Mouse (Mus musculus): ENCODE data around the gene Pet117. TPM values are rescaled to one million over a fixed set of nuclear protein-coding genes. Genes with fewer than 3 reads are reported as not detected.
"Not testable (repeated sequence)": the region's sequence is repeated elsewhere in the genome, so short reads cannot be mapped to it uniquely, and the experiment has no call there.

Gene Pet117
- polyA plus RNA-seq, 1 experiment from 2014 or later, result 0.56 TPM

DNA sequence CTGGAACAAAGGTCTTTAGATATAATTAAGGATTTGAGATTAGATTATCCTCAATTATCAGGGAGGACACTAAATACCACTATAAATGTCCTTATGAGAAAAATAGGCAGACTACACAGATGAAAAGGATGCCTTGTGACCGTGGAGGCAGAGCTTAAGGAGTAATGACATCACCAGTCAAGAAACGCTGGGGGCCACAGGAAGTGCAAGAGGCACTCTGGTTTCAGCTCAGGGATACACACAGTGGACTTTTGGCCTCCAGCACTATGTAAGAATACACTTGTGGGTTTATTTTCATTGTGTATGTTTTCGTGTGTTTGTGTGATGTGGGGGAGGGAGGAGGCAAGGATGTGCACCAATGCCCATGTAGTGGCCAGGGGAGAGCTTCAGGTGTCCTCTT is 31.6 kb upstream of the Pet117 start:
- no peaks in the 10 kb centered on the region for H3K36me3 ChIP-seq (ENCODE audit: insufficient read depth, low read length)
- ATAC-seq (ENCODE audit: low FRiP score, low TSS enrichment), result no peak
- no peak overlapping the region for H3K4me3 ChIP-seq (ENCODE audit: low read length)
- no peaks in the 10 kb centered on the region for H3K9me3 ChIP-seq (ENCODE audit: low read length)
- H3K4me2 ChIP-seq (replicated peaks; ENCODE audit: low read depth, low read length), result no peak overlapping the region
- WGBS, result 44% methylated on average over 3 of the region's 3 CpGs
- no peak overlapping the region for H3K9ac ChIP-seq (replicated peaks; ENCODE audit: low read length)
- no peak overlapping the region for H3K27ac ChIP-seq (ENCODE audit: low read length)
- H3K27me3 ChIP-seq (ENCODE audit: insufficient read depth, low read length), result peaks cover 30% of the 10 kb centered on the region
- peaks cover 11% of the 10 kb centered on the region for H3K4me1 ChIP-seq (ENCODE audit: insufficient read depth, low read length)

- no peak overlapping the region for H3K27ac ChIP-seq (ENCODE audit: low read length)
- no peak overlapping the region for H3K4me2 ChIP-seq (replicated peaks; ENCODE audit: low read depth, low read length)
- no peaks in the 10 kb centered on the region for H3K9me3 ChIP-seq (ENCODE audit: low read length)
- no peak for ATAC-seq (ENCODE audit: low FRiP score, low TSS enrichment)
- H3K9ac ChIP-seq (replicated peaks; ENCODE audit: low read length), result no peak overlapping the region
- H3K4me3 ChIP-seq (ENCODE audit: low read length), result no peak overlapping the region
- WGBS, result 82% methylated on average over 8 of the region's 8 CpGs
- H3K27me3 ChIP-seq (ENCODE audit: insufficient read depth, low read length), result peaks cover 26% of the 10 kb centered on the region
- peaks cover 7% of the 10 kb centered on the region for H3K4me1 ChIP-seq (ENCODE audit: insufficient read depth, low read length)
- H3K36me3 ChIP-seq (ENCODE audit: insufficient read depth, low read length), result no peaks in the 10 kb centered on the region
These were observed 31.1 kb upstream of the Pet117 start for GRCm38 (mm10) chr2:144337701-144338100.

GRCm38 (mm10) chr2:144338149-144338548 is 30.6 kb upstream of the Pet117 start:
- H3K9ac ChIP-seq (replicated peaks; ENCODE audit: low read length); ATAC-seq (ENCODE audit: low FRiP score, low TSS enrichment); H3K9me3 ChIP-seq (ENCODE audit: low read length); H3K36me3 ChIP-seq (ENCODE audit: insufficient read depth, low read length); H3K4me2 ChIP-seq (replicated peaks; ENCODE audit: low read depth, low read length); H3K4me1 ChIP-seq (ENCODE audit: insufficient read depth, low read length); H3K4me3 ChIP-seq (ENCODE audit: low read length); H3K27ac ChIP-seq (ENCODE audit: low read length): not testable (repeated sequence)
- peaks cover 22% of the 10 kb centered on the region for H3K27me3 ChIP-seq (ENCODE audit: insufficient read depth, low read length)
- 78% methylated on average over 6 of the region's 6 CpGs for WGBS

DNA sequence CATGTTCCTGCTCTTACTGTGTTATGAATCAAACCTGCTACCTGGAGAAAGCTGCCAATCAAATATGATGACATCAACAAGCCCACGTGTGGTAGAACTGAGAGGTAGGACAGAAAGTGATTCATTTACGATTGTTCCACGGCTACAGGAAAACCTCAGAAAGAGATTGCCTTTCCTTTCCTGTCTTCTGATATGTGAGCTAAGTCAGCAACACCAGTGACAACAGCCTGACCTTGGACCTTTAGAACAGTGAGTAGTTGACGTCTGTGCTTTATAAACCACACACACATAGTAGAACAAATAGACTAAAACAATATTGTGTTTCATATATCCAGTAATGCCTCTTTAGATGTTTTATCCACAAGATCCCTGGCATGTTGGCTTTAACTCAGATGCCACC is 25.6 kb upstream of the Pet117 start:
- no peak overlapping the region for H3K27ac ChIP-seq (ENCODE audit: low read length)
- H3K4me1 ChIP-seq (ENCODE audit: insufficient read depth, low read length), result no peaks in the 10 kb centered on the region
- no peak for ATAC-seq (ENCODE audit: low FRiP score, low TSS enrichment)
- H3K4me2 ChIP-seq (replicated peaks; ENCODE audit: low read depth, low read length), result no peak overlapping the region
- no peaks in the 10 kb centered on the region for H3K27me3 ChIP-seq (ENCODE audit: insufficient read depth, low read length)
- no peak overlapping the region for H3K9ac ChIP-seq (replicated peaks; ENCODE audit: low read length)
- WGBS, result 54% methylated on average over 4 of the region's 4 CpGs
- H3K4me3 ChIP-seq (ENCODE audit: low read length), result no peak overlapping the region
- no peaks in the 10 kb centered on the region for H3K9me3 ChIP-seq (ENCODE audit: low read length)
- H3K36me3 ChIP-seq (ENCODE audit: insufficient read depth, low read length), result no peaks in the 10 kb centered on the region

DNA sequence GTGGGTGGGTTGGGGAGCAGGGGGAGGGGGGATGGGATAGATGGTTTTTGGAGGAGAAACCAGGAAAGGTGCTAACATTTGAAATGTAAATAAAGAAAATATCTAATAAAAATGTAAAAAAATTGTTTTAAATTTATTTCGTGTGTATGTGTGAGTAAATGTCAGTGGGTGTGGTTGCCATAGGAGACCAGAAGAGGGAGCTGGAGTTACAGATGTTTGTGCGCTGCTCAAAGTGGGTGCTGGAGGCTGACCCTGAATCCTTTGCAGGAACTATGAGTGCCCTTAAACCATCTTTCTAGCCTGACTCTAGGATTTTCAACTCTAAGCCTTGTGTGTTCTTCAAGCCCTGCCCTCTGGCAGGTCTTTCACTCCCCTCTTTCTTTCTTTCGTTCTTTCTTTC is 20.3 kb upstream of the Pet117 start:
- H3K9me3 ChIP-seq (ENCODE audit: low read length), result no peaks in the 10 kb centered on the region
- H3K4me2 ChIP-seq (replicated peaks; ENCODE audit: low read depth, low read length), result no peak overlapping the region
- no peaks in the 10 kb centered on the region for H3K4me1 ChIP-seq (ENCODE audit: insufficient read depth, low read length)
- H3K4me3 ChIP-seq (ENCODE audit: low read length), result no peak overlapping the region
- no peaks in the 10 kb centered on the region for H3K27me3 ChIP-seq (ENCODE audit: insufficient read depth, low read length)
- H3K9ac ChIP-seq (replicated peaks; ENCODE audit: low read length), result no peak overlapping the region
- ATAC-seq (ENCODE audit: low FRiP score, low TSS enrichment), result no peak
- H3K36me3 ChIP-seq (ENCODE audit: insufficient read depth, low read length), result no peaks in the 10 kb centered on the region
- no peak overlapping the region for H3K27ac ChIP-seq (ENCODE audit: low read length)
- 67% methylated on average over 3 of the region's 3 CpGs for WGBS

DNA sequence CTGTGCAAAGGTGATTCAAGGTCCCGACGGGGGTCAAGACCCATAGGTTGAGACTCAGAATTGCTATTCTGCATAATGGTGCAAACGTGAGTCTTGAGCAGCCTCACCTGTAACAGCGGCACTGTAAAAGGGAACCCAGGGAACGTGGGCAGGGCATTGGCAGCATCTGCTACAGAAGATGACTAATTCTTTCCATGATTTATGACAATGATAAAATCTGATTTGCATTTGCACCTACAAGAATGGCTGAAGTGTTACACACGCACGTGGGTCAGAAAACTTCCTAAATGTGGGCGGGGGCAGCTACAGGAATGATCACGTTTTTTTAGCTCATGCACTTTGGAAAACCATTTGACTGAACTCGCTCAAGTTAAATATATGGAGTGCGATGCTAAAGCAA is 16.0 kb upstream of the Pet117 start:
- Histone ChIP-seq H3K4me3 (ENCODE audit: low read length) (no peak overlapping the region), H3K9ac (replicated peaks; ENCODE audit: low read length) (no peak overlapping the region), H3K4me2 (replicated peaks; ENCODE audit: low read depth, low read length) (no peak overlapping the region), H3K36me3 (ENCODE audit: insufficient read depth, low read length) (no peaks in the 10 kb centered on the region), H3K27ac (ENCODE audit: low read length) (no peak overlapping the region), H3K9me3 (ENCODE audit: low read length) (no peaks in the 10 kb centered on the region), H3K4me1 (ENCODE audit: insufficient read depth, low read length) (no peaks in the 10 kb centered on the region), H3K27me3 (ENCODE audit: insufficient read depth, low read length) (no peaks in the 10 kb centered on the region)
- 79% methylated on average over 11 of the region's 11 CpGs for WGBS
- ATAC-seq (ENCODE audit: low FRiP score, low TSS enrichment), result no peak

DNA sequence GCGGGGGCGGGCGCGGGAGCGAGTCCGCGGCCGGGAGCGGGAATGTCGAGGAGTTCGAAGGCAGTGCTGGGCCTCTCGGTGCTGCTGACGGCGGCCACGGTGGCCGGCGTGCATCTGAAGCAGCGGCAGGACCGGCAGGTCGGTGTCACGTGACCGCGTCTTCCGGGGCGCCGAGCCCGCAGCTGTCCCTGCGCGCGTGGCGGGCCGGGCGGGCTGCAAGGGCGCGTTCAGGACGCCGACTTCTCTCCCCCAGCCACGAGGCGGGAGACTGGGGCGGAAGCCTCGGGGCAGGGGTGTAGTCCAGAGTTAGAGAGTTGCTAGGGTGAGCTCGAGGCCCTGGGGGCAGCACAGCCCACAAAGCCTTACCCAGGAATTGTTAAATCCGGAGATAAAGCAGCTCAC is 225 bp downstream of the Pet117 start:
- Histone ChIP-seq H3K9me3 (ENCODE audit: low read length) (no peaks in the 10 kb centered on the region), H3K27me3 (ENCODE audit: insufficient read depth, low read length) (no peaks in the 10 kb centered on the region), H3K4me3 (ENCODE audit: low read length) (peak overlapping the region; percentile 94), H3K9ac (replicated peaks; ENCODE audit: low read length) (peak overlapping the region; percentile 93), H3K4me1 (ENCODE audit: insufficient read depth, low read length) (peaks cover 20% of the 10 kb centered on the region), H3K4me2 (replicated peaks; ENCODE audit: low read depth, low read length) (peak overlapping the region; percentile 80), H3K36me3 (ENCODE audit: insufficient read depth, low read length) (peaks cover 11% of the 10 kb centered on the region), H3K27ac (ENCODE audit: low read length) (peak overlapping the region; percentile 97)
- ATAC-seq (ENCODE audit: low FRiP score, low TSS enrichment), result peak; percentile 89
- under 1% methylated on average over 34 of the region's 43 CpGs for WGBS

DNA sequence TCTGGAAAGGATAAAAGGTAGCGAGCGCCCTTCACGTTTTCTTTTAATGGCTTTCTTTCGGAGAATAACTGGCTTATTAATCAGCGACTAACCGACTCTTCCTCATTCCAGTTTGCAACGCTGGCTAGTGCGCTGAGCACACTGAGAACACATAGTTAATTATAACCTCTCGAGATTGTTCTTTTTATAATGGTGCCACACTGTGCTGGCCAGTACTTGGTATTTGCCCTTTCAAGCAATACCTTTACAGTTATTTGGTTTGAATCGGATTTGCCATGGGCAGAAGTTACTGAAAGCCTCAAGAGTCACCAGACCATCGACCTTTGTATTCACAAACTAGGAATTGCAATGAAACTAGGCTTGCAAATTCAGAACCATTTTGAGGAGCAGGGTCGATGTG is 715 bp downstream of the Pet117 start:
- Histone ChIP-seq H3K27ac (ENCODE audit: low read length) (peak overlapping the region; percentile 97), H3K9ac (replicated peaks; ENCODE audit: low read length) (peak overlapping the region; percentile 93), H3K27me3 (ENCODE audit: insufficient read depth, low read length) (no peaks in the 10 kb centered on the region), H3K9me3 (ENCODE audit: low read length) (no peaks in the 10 kb centered on the region), H3K4me1 (ENCODE audit: insufficient read depth, low read length) (peaks cover 20% of the 10 kb centered on the region), H3K36me3 (ENCODE audit: insufficient read depth, low read length) (peaks cover 16% of the 10 kb centered on the region), H3K4me3 (ENCODE audit: low read length) (peak overlapping the region; percentile 94), H3K4me2 (replicated peaks; ENCODE audit: low read depth, low read length) (peak overlapping the region; percentile 80)
- WGBS, result 1% methylated on average over 12 of the region's 12 CpGs
- peak; percentile 35; the same call in 1 of the 2 replicates for ATAC-seq (ENCODE audit: low FRiP score, low TSS enrichment)

- 63% methylated on average over 4 of the region's 4 CpGs for WGBS
- H3K27ac ChIP-seq (ENCODE audit: low read length), result no peak overlapping the region
- peaks cover 20% of the 10 kb centered on the region for H3K4me1 ChIP-seq (ENCODE audit: insufficient read depth, low read length)
- H3K36me3 ChIP-seq (ENCODE audit: insufficient read depth, low read length), result peaks cover 35% of the 10 kb centered on the region
- no peak overlapping the region for H3K9ac ChIP-seq (replicated peaks; ENCODE audit: low read length)
- no peaks in the 10 kb centered on the region for H3K27me3 ChIP-seq (ENCODE audit: insufficient read depth, low read length)
- no peak for ATAC-seq (ENCODE audit: low FRiP score, low TSS enrichment)
- H3K4me2 ChIP-seq (replicated peaks; ENCODE audit: low read depth, low read length), result no peak overlapping the region
- H3K4me3 ChIP-seq (ENCODE audit: low read length), result no peak overlapping the region
- H3K9me3 ChIP-seq (ENCODE audit: low read length), result no peaks in the 10 kb centered on the region
These were observed 2.8 kb downstream of the Pet117 start for GRCm38 (mm10) chr2:144371566-144371965.

DNA sequence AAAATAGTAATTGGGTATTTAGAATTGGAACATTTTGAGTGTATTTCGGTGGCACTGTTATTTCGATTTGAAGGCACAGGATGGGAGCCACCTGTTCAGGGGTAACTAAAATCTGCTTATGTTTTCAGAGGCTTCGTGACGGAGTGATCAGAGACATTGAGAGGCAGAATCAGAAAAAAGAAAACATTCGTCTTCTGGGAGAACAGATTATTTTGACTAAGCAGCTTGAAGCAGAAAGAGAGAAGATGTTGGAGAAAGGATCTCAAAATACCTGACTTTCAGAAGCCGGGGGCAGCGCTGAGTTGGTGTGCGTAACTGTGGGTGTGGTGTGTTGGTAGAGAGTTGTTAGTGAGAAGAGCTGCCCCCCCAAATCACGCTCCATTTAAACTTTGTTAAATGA is 4.3 kb downstream of the Pet117 start:
- Histone ChIP-seq H3K9me3 (ENCODE audit: low read length) (no peaks in the 10 kb centered on the region), H3K4me1 (ENCODE audit: insufficient read depth, low read length) (peaks cover 20% of the 10 kb centered on the region), H3K36me3 (ENCODE audit: insufficient read depth, low read length) (peaks cover 46% of the 10 kb centered on the region), H3K9ac (replicated peaks; ENCODE audit: low read length) (no peak overlapping the region), H3K27ac (ENCODE audit: low read length) (no peak overlapping the region), H3K4me3 (ENCODE audit: low read length) (no peak overlapping the region), H3K4me2 (replicated peaks; ENCODE audit: low read depth, low read length) (no peak overlapping the region), H3K27me3 (ENCODE audit: insufficient read depth, low read length) (no peaks in the 10 kb centered on the region)
- WGBS, result 86% methylated on average over 9 of the region's 9 CpGs
- no peak for ATAC-seq (ENCODE audit: low FRiP score, low TSS enrichment)

Measured in kidney, embryonic 16.5 days (tissue).